Mouse (Mus musculus): ENCODE results near the gene Galr2. TPM values are rescaled to one million over a fixed set of nuclear protein-coding genes. Genes with fewer than 3 reads are reported as not detected.
A peak's percentile ranks its signal among the peaks of the same experiment; 100 is the strongest.

The Galr2 gene
- 0.07 and 0.34 TPM in 2 replicates for polyA plus RNA-seq (2014; fragmentation: Nextera tagmentation; extraction: Ambion mirVana)

- Histone ChIP-seq H3K27me3 (ENCODE audit: control insufficient read depth, insufficient read depth, low read length) (peaks cover 53% of the 10 kb centered on the region), H3K27ac (ENCODE audit: low read depth, low read length) (no peak within 1 kb of the TSS), H3K4me3 (ENCODE audit: low read depth, low read length) (peak within 1 kb of the TSS; percentile 22), H3K4me2 (peak within 1 kb of the TSS; percentile 42), H3K9me3 (ENCODE audit: control insufficient read depth, low read length) (no peaks in the 10 kb centered on the region), H3K9ac (ENCODE audit: low read length) (0 out of 2 replicates have a peak within 1 kb of the TSS, but pooled peaks have one; percentile 30), H3K4me1 (ENCODE audit: control insufficient read depth, insufficient read depth, low read length) (peaks cover 11% of the 10 kb centered on the region), H3K36me3 (ENCODE audit: control insufficient read depth, insufficient read depth, low read length) (no peaks in the 10 kb centered on the region)
- peak; percentile 92 for DNase-seq (ENCODE audit: low spot score, missing footprints)
- no peak; the same call in 1 of the 2 replicates for ATAC-seq (ENCODE audit: low FRiP score)
- 6% methylated on average over 48 of the region's 48 CpGs for WGBS
These were observed at the start of gene Galr2 for GRCm38 (mm10) chr11:116280751-116281663. Gene Galr2, plus strand, starts transcription at chr11:116280939.

GRCm38 (mm10) chr11:116232427-116232826, 48.3 kb upstream of the Galr2 start:
- 26% methylated on average over 16 of the region's 17 CpGs for WGBS
- no peak overlapping the region for H3K9ac ChIP-seq (ENCODE audit: low read length)
- H3K4me3 ChIP-seq (ENCODE audit: low read depth, low read length): no peak overlapping the region
- H3K27ac ChIP-seq (ENCODE audit: low read depth, low read length): no peak overlapping the region
- H3K4me2 ChIP-seq: peak overlapping the region; percentile 19; the same call in 1 of the 2 replicates
- ATAC-seq (ENCODE audit: low FRiP score) (no peak), DNase-seq (ENCODE audit: low spot score, missing footprints) (no peak)
- no peaks in the 10 kb centered on the region for H3K36me3 ChIP-seq (ENCODE audit: control insufficient read depth, insufficient read depth, low read length)
- no peaks in the 10 kb centered on the region for H3K9me3 ChIP-seq (ENCODE audit: control insufficient read depth, low read length)
- H3K27me3 ChIP-seq (ENCODE audit: control insufficient read depth, insufficient read depth, low read length): peaks cover 5% of the 10 kb centered on the region; the same call in 1 of the 2 replicates
- no peaks in the 10 kb centered on the region for H3K4me1 ChIP-seq (ENCODE audit: control insufficient read depth, insufficient read depth, low read length)

GRCm38 (mm10) chr11:116234901-116235300, 45.8 kb upstream of the Galr2 start:
- Histone ChIP-seq H3K36me3 (ENCODE audit: control insufficient read depth, insufficient read depth, low read length) (no peaks in the 10 kb centered on the region), H3K27ac (ENCODE audit: low read depth, low read length) (no peak overlapping the region), H3K9me3 (ENCODE audit: control insufficient read depth, low read length) (no peaks in the 10 kb centered on the region), H3K4me2 (no peak overlapping the region), H3K27me3 (ENCODE audit: control insufficient read depth, insufficient read depth, low read length) (peaks cover 15% of the 10 kb centered on the region), H3K4me1 (ENCODE audit: control insufficient read depth, insufficient read depth, low read length) (no peaks in the 10 kb centered on the region; the same call in 1 of the 2 replicates), H3K9ac (ENCODE audit: low read length) (no peak overlapping the region), H3K4me3 (ENCODE audit: low read depth, low read length) (no peak overlapping the region)
- ATAC-seq (ENCODE audit: low FRiP score) (no peak), DNase-seq (ENCODE audit: low spot score, missing footprints) (no peak)
- 86% methylated on average over 8 of the region's 8 CpGs for WGBS

GRCm38 (mm10) chr11:116237742-116238395, 42.9 kb upstream of the Galr2 start, which contains the start of gene Evpl:
Gene Evpl, minus strand, starts transcription at chr11:116238077.
- WGBS: 16% methylated on average over 31 of the region's 31 CpGs
- no peak within 1 kb of the TSS for H3K4me2 ChIP-seq
- H3K9ac ChIP-seq (ENCODE audit: low read length): no peak within 1 kb of the TSS
- no peaks in the 10 kb centered on the region for H3K9me3 ChIP-seq (ENCODE audit: control insufficient read depth, low read length)
- no peak within 1 kb of the TSS for H3K27ac ChIP-seq (ENCODE audit: low read depth, low read length)
- ATAC-seq (ENCODE audit: low FRiP score): no peak
- H3K4me1 ChIP-seq (ENCODE audit: control insufficient read depth, insufficient read depth, low read length): no peaks in the 10 kb centered on the region; the same call in 1 of the 2 replicates
- DNase-seq (ENCODE audit: low spot score, missing footprints): no peak
- H3K4me3 ChIP-seq (ENCODE audit: low read depth, low read length): no peak within 1 kb of the TSS
- H3K27me3 ChIP-seq (ENCODE audit: control insufficient read depth, insufficient read depth, low read length): peaks cover 11% of the 10 kb centered on the region
- no peaks in the 10 kb centered on the region for H3K36me3 ChIP-seq (ENCODE audit: control insufficient read depth, insufficient read depth, low read length)

- H3K27ac ChIP-seq (ENCODE audit: low read depth, low read length): no peak overlapping the region
- H3K9me3 ChIP-seq (ENCODE audit: control insufficient read depth, low read length): no peaks in the 10 kb centered on the region
- H3K36me3 ChIP-seq (ENCODE audit: control insufficient read depth, insufficient read depth, low read length): no peaks in the 10 kb centered on the region
- no peak overlapping the region for H3K4me3 ChIP-seq (ENCODE audit: low read depth, low read length)
- peaks cover 10% of the 10 kb centered on the region for H3K27me3 ChIP-seq (ENCODE audit: control insufficient read depth, insufficient read depth, low read length)
- no peak for ATAC-seq (ENCODE audit: low FRiP score)
- no peaks in the 10 kb centered on the region; the same call in 1 of the 2 replicates for H3K4me1 ChIP-seq (ENCODE audit: control insufficient read depth, insufficient read depth, low read length)
- H3K4me2 ChIP-seq: no peak overlapping the region
- no peak for DNase-seq (ENCODE audit: low spot score, missing footprints)
- 19% methylated on average over 7 of the region's 7 CpGs for WGBS
- H3K9ac ChIP-seq (ENCODE audit: low read length): no peak overlapping the region
These were observed 40.9 kb upstream of the Galr2 start for GRCm38 (mm10) chr11:116239797-116240196.

- Histone ChIP-seq H3K36me3 (ENCODE audit: control insufficient read depth, insufficient read depth, low read length) (peaks cover 8% of the 10 kb centered on the region), H3K4me3 (ENCODE audit: low read depth, low read length) (no peak overlapping the region), H3K4me2 (no peak overlapping the region), H3K9ac (ENCODE audit: low read length) (no peak overlapping the region), H3K4me1 (ENCODE audit: control insufficient read depth, insufficient read depth, low read length) (no peaks in the 10 kb centered on the region; the same call in 1 of the 2 replicates), H3K27me3 (ENCODE audit: control insufficient read depth, insufficient read depth, low read length) (peaks cover 10% of the 10 kb centered on the region), H3K27ac (ENCODE audit: low read depth, low read length) (0 out of 2 replicates have a peak overlapping the region, but pooled peaks have one; percentile 27), H3K9me3 (ENCODE audit: control insufficient read depth, low read length) (no peaks in the 10 kb centered on the region)
- DNase-seq (ENCODE audit: low spot score, missing footprints): no peak
- 53% methylated on average over 12 of the region's 12 CpGs for WGBS
- no peak for ATAC-seq (ENCODE audit: low FRiP score)
These were observed 38.9 kb upstream of the Galr2 start for GRCm38 (mm10) chr11:116241744-116242235.

- DNase-seq (ENCODE audit: low spot score, missing footprints): no peak
- H3K4me3 ChIP-seq (ENCODE audit: low read depth, low read length): no peak overlapping the region
- no peak overlapping the region for H3K27ac ChIP-seq (ENCODE audit: low read depth, low read length)
- no peaks in the 10 kb centered on the region for H3K9me3 ChIP-seq (ENCODE audit: control insufficient read depth, low read length)
- H3K4me2 ChIP-seq: no peak overlapping the region
- no peaks in the 10 kb centered on the region for H3K27me3 ChIP-seq (ENCODE audit: control insufficient read depth, insufficient read depth, low read length)
- WGBS: 89% methylated on average over 8 of the region's 8 CpGs
- H3K36me3 ChIP-seq (ENCODE audit: control insufficient read depth, insufficient read depth, low read length): peaks cover 19% of the 10 kb centered on the region
- no peak for ATAC-seq (ENCODE audit: low FRiP score)
- H3K9ac ChIP-seq (ENCODE audit: low read length): no peak overlapping the region
- H3K4me1 ChIP-seq (ENCODE audit: control insufficient read depth, insufficient read depth, low read length): no peaks in the 10 kb centered on the region; the same call in 1 of the 2 replicates
These were observed 36.2 kb upstream of the Galr2 start for GRCm38 (mm10) chr11:116244580-116244979.

- WGBS: 80% methylated on average over 6 of the region's 6 CpGs
- no peak for ATAC-seq (ENCODE audit: low FRiP score)
- no peak overlapping the region for H3K4me3 ChIP-seq (ENCODE audit: low read depth, low read length)
These were observed 35.1 kb upstream of the Galr2 start for GRCm38 (mm10) chr11:116245616-116246015.

More at GRCm38 (mm10) chr11:116245616-116246015, 35.1 kb upstream of the Galr2 start:
- no peak for DNase-seq (ENCODE audit: low spot score, missing footprints)
- H3K27ac ChIP-seq (ENCODE audit: low read depth, low read length): no peak overlapping the region
- no peak overlapping the region for H3K4me2 ChIP-seq
- H3K4me1 ChIP-seq (ENCODE audit: control insufficient read depth, insufficient read depth, low read length): no peaks in the 10 kb centered on the region
- no peaks in the 10 kb centered on the region for H3K9me3 ChIP-seq (ENCODE audit: control insufficient read depth, low read length)
- H3K27me3 ChIP-seq (ENCODE audit: control insufficient read depth, insufficient read depth, low read length): no peaks in the 10 kb centered on the region
- H3K36me3 ChIP-seq (ENCODE audit: control insufficient read depth, insufficient read depth, low read length): peaks cover 24% of the 10 kb centered on the region
- H3K9ac ChIP-seq (ENCODE audit: low read length): no peak overlapping the region
